Mouse (Mus musculus): ENCODE measurements around the gene Fam241a.

- TF ChIP-seq CTCF (IDR thresholded peaks at IDR 0.05; ENCODE audit: insufficient read depth, low read depth, low read length) (no peak), POLR2A (IDR thresholded peaks at IDR 0.05; ENCODE audit: insufficient read depth, low read depth, low read length) (no peak)
Observed at GRCm38 (mm10) chr3:127926635-127927183, 30.6 kb upstream of the Fam241a start.

All from olfactory bulb, adult 2 months (tissue).